Mouse (Mus musculus): ENCODE data around the gene Pawr. TPM values are rescaled to one million over a fixed set of nuclear protein-coding genes. Genes with fewer than 3 reads are reported as not detected.
A peak's percentile ranks its signal among the peaks of the same experiment; 100 is the strongest.
"Not testable (repeated sequence)": the region's sequence is repeated elsewhere in the genome, so short reads cannot be mapped to it uniquely, and the experiment has no call there.

The Pawr gene
- polyA plus RNA-seq, 1 experiment from 2014 or later = 3.8 TPM

DNA sequence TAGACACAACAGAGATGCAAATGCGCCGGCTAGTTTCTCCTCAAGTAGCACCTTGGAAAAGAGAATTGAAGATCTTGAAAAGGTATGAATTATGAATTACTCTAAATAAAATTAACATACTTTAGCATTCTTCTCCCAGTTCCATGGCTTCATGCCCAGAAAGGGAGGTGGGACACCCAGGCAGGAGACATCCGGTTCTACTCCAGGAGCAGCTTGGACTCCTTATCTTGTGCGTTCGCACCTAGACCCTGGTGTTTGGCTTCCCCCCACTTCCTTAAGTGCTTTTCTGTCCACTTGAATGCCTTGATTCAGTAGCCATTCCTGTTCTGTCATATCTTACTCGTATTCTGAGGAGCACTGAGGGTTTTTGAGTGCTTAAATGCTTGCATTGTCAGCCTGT lies 77.6 kb downstream of the Pawr start:
- 80% methylated on average over 6 of the region's 6 CpGs for WGBS (ENCODE audit: insufficient replicate concordance)
- H3K27me3 ChIP-seq = no peaks in the 10 kb centered on the region
- H3K4me3 ChIP-seq (replicated peaks) = no peak overlapping the region
- ATAC-seq (ENCODE audit: low read depth) (no peak), DNase-seq (no peak)
- H3K36me3 ChIP-seq = peaks cover 4% of the 10 kb centered on the region; the same call in 1 of the 2 replicates
- H3K4me1 ChIP-seq (replicated peaks) = peaks cover 3% of the 10 kb centered on the region
- H3K9me3 ChIP-seq (replicated peaks) = no peaks in the 10 kb centered on the region
- H3K9ac ChIP-seq = no peak overlapping the region
- H3K27ac ChIP-seq = no peak overlapping the region
- no peak overlapping the region for H3K4me2 ChIP-seq

DNA sequence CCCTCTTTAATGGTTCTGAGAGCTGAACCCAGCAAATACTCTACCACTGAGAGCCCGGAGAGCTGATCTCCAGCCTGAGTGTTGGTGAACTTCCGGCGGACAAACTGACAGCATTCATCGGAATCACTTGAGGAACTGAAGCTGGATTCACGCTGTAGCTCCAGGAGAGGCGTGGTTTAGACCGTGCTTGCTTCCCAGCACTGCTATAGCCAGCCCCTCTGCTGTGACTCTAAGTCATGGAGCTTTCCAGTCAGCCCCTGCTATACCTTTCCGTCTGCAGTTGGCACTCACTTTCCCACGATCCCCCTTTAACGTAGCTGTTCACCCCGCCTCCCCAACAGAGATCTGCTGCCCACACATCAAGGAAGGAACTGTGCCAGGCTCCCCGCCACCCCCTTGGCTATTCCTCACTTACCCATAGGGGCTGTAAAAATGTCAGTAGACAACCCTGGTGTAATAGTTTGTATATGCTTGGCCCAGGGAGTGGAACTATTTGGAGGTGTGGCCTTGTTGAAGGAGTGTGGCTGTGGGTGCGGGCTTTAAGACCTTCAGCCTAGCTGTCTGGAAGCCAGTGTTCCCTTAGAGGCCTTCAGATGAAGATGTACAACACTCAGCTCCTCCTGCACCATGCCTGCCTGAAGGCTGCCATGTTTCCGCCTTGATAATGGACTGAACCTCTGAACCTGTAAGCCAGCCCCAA lies 83.2 kb downstream of the Pawr start:
- Histone ChIP-seq H3K27me3 (no peaks in the 10 kb centered on the region), H3K27ac (no peak overlapping the region), H3K4me3 (replicated peaks) (no peak overlapping the region), H3K9me3 (replicated peaks) (no peaks in the 10 kb centered on the region), H3K4me1 (replicated peaks) (no peaks in the 10 kb centered on the region), H3K4me2 (no peak overlapping the region), H3K36me3 (peaks cover 11% of the 10 kb centered on the region), H3K9ac (no peak overlapping the region)
- ATAC-seq (ENCODE audit: low read depth) (0 out of 2 replicates have a peak, but pooled peaks have one; percentile 18), DNase-seq (no peak)
- WGBS (ENCODE audit: insufficient replicate concordance) = 86% methylated on average over 14 of the region's 14 CpGs

DNA sequence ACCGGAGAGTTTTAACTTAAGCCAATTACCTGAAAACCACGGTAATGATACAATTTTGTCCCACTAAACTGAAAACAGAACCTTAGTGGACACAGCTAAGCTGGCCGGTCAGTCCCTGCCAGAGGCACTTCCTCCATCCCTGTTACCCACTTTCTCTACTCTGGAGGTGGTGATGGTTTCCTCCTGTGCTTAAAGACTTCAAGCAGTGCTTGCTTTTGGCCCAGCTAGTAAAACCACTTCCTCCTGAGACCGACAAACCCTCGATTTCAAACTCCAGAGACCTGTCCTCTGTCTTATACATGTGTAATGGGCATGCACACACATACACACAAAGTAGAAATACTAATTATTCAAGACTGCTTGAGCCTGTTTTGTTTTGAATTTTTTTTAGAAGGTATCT lies 85.5 kb downstream of the Pawr start:
- Histone ChIP-seq H3K9me3 (replicated peaks) (no peaks in the 10 kb centered on the region), H3K27me3 (no peaks in the 10 kb centered on the region), H3K4me3 (replicated peaks) (no peak overlapping the region), H3K4me1 (replicated peaks) (no peaks in the 10 kb centered on the region), H3K27ac (no peak overlapping the region), H3K36me3 (peaks cover 7% of the 10 kb centered on the region), H3K4me2 (no peak overlapping the region), H3K9ac (no peak overlapping the region)
- ATAC-seq (ENCODE audit: low read depth) (no peak), DNase-seq (no peak)
- 36% methylated on average over 5 of the region's 5 CpGs for WGBS (ENCODE audit: insufficient replicate concordance)

GRCm38 (mm10) chr10:108430553-108430952 lies 98.6 kb downstream of the Pawr start:
- ATAC-seq (ENCODE audit: low read depth) (no peak), DNase-seq (no peak)
- Histone ChIP-seq H3K27ac (no peak overlapping the region), H3K4me3 (replicated peaks) (no peak overlapping the region), H3K27me3 (no peaks in the 10 kb centered on the region), H3K4me1 (replicated peaks) (0 out of 2 replicates have a peak, but pooled peaks cover 8% of the 10 kb centered on the region), H3K9me3 (replicated peaks) (no peaks in the 10 kb centered on the region), H3K9ac (no peak overlapping the region), H3K36me3 (no peaks in the 10 kb centered on the region), H3K4me2 (no peak overlapping the region)
- WGBS (ENCODE audit: insufficient replicate concordance) = 71% methylated on average over 10 of the region's 10 CpGs

DNA sequence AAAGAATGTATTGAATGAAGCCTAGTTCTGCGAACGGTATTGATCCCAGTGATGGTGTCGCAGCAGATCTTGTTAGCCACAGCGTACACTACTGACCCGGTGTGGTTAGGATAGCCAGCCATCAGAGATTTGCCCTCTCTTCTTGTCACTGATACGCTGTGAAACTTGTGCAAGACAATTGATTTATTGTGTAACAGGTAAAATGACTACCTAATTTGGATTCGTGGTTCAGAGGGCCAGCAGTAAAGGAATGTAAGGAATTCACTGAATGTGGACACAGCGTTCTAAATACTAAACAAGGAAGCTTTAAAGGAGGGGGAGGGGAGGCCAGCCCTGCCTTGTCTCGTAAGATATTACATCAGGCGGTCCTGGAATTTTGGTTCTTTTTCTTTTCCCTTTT lies 100.3 kb downstream of the Pawr start:
- Histone ChIP-seq H3K9me3 (replicated peaks) (no peaks in the 10 kb centered on the region), H3K36me3 (no peaks in the 10 kb centered on the region), H3K4me2 (no peak overlapping the region), H3K9ac (no peak overlapping the region), H3K4me3 (replicated peaks) (no peak overlapping the region), H3K4me1 (replicated peaks) (0 out of 2 replicates have a peak, but pooled peaks cover 8% of the 10 kb centered on the region), H3K27me3 (no peaks in the 10 kb centered on the region), H3K27ac (no peak overlapping the region)
- peak; percentile 73 for ATAC-seq (ENCODE audit: low read depth)
- 41% methylated on average over 10 of the region's 10 CpGs for WGBS (ENCODE audit: insufficient replicate concordance)
- no peak for DNase-seq

GRCm38 (mm10) chr10:108433976-108434375 lies 102.1 kb downstream of the Pawr start:
- no peaks in the 10 kb centered on the region for H3K27me3 ChIP-seq
- H3K27ac ChIP-seq = no peak overlapping the region
- 8% methylated on average over 15 of the region's 15 CpGs for WGBS (ENCODE audit: insufficient replicate concordance)
- ATAC-seq (ENCODE audit: low read depth) (0 out of 2 replicates have a peak, but pooled peaks have one; percentile 20), DNase-seq (no peak)
- H3K4me1 ChIP-seq (replicated peaks) = 0 out of 2 replicates have a peak, but pooled peaks cover 8% of the 10 kb centered on the region
- H3K4me2 ChIP-seq = no peak overlapping the region; the same call in 1 of the 2 replicates
- H3K9ac ChIP-seq = no peak overlapping the region
- no peaks in the 10 kb centered on the region for H3K36me3 ChIP-seq
- H3K9me3 ChIP-seq (replicated peaks) = no peaks in the 10 kb centered on the region
- no peak overlapping the region for H3K4me3 ChIP-seq (replicated peaks)

DNA sequence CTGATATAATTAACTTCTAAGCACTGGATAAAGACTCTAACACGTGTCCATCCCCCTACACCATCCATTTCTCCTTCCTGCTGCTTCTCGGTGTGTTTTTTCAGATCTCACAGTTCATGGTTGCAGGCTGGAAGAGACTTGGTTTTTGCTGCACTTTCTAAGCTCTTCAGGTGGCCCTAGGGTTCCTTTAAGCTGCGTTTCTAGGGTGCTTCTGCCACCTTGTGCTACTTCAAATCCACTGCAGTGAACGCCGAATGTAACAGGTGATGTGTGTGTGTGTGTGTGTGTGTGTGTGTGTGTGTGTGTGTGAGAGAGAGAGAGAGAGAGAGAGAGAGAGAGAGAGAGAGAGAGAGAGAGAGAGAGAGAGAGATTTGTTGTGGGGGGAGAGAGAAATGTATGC lies 103.7 kb downstream of the Pawr start:
- Histone ChIP-seq H3K9me3 (replicated peaks) (no peaks in the 10 kb centered on the region), H3K36me3 (no peaks in the 10 kb centered on the region), H3K9ac (no peak overlapping the region), H3K27ac (no peak overlapping the region), H3K4me2 (no peak overlapping the region), H3K4me1 (replicated peaks) (0 out of 2 replicates have a peak, but pooled peaks cover 8% of the 10 kb centered on the region), H3K27me3 (no peaks in the 10 kb centered on the region), H3K4me3 (replicated peaks) (no peak overlapping the region)
- DNase-seq (no peak), ATAC-seq (ENCODE audit: low read depth) (no peak; the same call in 1 of the 2 replicates)
- 21% methylated on average over 5 of the region's 5 CpGs for WGBS (ENCODE audit: insufficient replicate concordance)

- Histone ChIP-seq H3K36me3 (no peaks in the 10 kb centered on the region), H3K9me3 (replicated peaks) (no peaks in the 10 kb centered on the region), H3K4me1 (replicated peaks) (0 out of 2 replicates have a peak, but pooled peaks cover 8% of the 10 kb centered on the region), H3K4me3 (replicated peaks) (no peak overlapping the region), H3K27me3 (no peaks in the 10 kb centered on the region), H3K9ac (no peak overlapping the region), H3K27ac (no peak overlapping the region), H3K4me2 (no peak overlapping the region)
- DNase-seq = no peak
- WGBS (ENCODE audit: insufficient replicate concordance) = 59% methylated on average over 8 of the region's 8 CpGs
- ATAC-seq (ENCODE audit: low read depth) = no peak
These were observed 104.4 kb downstream of the Pawr start for GRCm38 (mm10) chr10:108436365-108436764.

- not testable (repeated sequence) for H3K36me3 ChIP-seq; H3K9ac ChIP-seq; ATAC-seq (ENCODE audit: low read depth); H3K27ac ChIP-seq; H3K4me3 ChIP-seq (replicated peaks); H3K27me3 ChIP-seq; H3K9me3 ChIP-seq (replicated peaks); H3K4me1 ChIP-seq (replicated peaks); H3K4me2 ChIP-seq; DNase-seq
- WGBS (ENCODE audit: insufficient replicate concordance) = 71% methylated on average over 5 of the region's 5 CpGs
These were observed 108.3 kb downstream of the Pawr start for GRCm38 (mm10) chr10:108440251-108440650.

- ATAC-seq (ENCODE audit: low read depth) (no peak), DNase-seq (no peak)
- 64% methylated on average over 19 of the region's 19 CpGs for WGBS (ENCODE audit: insufficient replicate concordance)
- no peaks in the 10 kb centered on the region for H3K36me3 ChIP-seq
- no peak overlapping the region for H3K4me2 ChIP-seq
- H3K9me3 ChIP-seq (replicated peaks) = no peaks in the 10 kb centered on the region
- H3K4me1 ChIP-seq (replicated peaks) = peaks cover 30% of the 10 kb centered on the region
- no peak overlapping the region for H3K27ac ChIP-seq
- H3K4me3 ChIP-seq (replicated peaks) = no peak overlapping the region
- H3K27me3 ChIP-seq = no peaks in the 10 kb centered on the region
- H3K9ac ChIP-seq = no peak overlapping the region
These were observed 112.3 kb downstream of the Pawr start for GRCm38 (mm10) chr10:108443931-108444876.

DNA sequence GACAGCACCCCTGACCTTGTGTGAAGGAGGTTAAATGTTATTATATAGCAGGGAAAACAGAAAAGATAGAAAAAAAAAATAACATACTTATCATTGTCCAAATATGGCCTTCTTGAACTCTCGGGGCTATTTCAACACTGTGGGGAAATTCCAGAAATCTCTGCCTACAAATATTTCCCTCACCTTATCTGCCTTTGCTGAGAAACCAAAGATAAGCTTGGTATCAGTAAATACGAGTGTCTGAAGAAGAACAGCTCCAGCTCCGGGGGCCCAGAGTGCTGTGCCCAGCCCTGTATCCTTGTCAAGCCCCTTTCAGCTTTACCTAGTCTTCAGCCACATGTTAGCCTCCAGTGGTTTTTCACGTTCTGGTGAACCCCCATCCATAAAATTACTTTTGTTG lies 113.2 kb downstream of the Pawr start:
- Histone ChIP-seq H3K9me3 (replicated peaks) (no peaks in the 10 kb centered on the region), H3K4me3 (replicated peaks) (no peak overlapping the region), H3K4me2 (0 out of 2 replicates have a peak overlapping the region, but pooled peaks have one; percentile 62), H3K27me3 (no peaks in the 10 kb centered on the region), H3K27ac (no peak overlapping the region; the same call in 1 of the 2 replicates), H3K9ac (no peak overlapping the region), H3K36me3 (no peaks in the 10 kb centered on the region), H3K4me1 (replicated peaks) (peaks cover 30% of the 10 kb centered on the region)
- 20% methylated on average over 4 of the region's 4 CpGs for WGBS (ENCODE audit: insufficient replicate concordance)
- DNase-seq (no peak), ATAC-seq (ENCODE audit: low read depth) (no peak)

Data from liver, embryonic 13.5 days (tissue).